Mouse (Mus musculus) lung, postnatal 10 days (tissue): ENCODE measurements around the gene Atp6v0e.

Source experiments
- DNase-seq: peaks from one replicate; pipeline ENCODE4 v3.0.0; 2021

Gene Atp6v0e

GRCm38 (mm10) chr17:26724790-26725189 lies 61.8 kb downstream of the Atp6v0e start:
- DNase-seq: no peak

DNA sequence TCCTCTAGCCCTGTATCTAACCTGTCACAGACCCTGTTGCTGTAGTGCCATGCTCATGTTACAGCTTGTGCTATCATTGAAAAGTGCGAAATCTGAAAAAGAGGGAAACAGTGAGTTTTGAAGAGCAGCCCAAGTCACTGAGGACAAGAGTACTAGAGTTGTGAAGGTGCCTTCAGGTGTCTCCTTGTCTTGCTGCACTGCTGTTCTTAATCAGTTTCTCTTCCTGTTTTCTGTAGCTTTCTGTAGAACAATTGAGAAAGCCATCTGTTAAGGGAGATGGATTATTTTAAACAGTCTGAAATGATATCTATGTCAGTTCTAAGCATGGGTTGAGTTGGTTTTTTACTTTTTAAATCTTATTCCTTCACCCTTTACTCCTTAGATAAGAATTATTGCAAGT lies 63.6 kb downstream of the Atp6v0e start:
- DNase-seq: no peak

DNA sequence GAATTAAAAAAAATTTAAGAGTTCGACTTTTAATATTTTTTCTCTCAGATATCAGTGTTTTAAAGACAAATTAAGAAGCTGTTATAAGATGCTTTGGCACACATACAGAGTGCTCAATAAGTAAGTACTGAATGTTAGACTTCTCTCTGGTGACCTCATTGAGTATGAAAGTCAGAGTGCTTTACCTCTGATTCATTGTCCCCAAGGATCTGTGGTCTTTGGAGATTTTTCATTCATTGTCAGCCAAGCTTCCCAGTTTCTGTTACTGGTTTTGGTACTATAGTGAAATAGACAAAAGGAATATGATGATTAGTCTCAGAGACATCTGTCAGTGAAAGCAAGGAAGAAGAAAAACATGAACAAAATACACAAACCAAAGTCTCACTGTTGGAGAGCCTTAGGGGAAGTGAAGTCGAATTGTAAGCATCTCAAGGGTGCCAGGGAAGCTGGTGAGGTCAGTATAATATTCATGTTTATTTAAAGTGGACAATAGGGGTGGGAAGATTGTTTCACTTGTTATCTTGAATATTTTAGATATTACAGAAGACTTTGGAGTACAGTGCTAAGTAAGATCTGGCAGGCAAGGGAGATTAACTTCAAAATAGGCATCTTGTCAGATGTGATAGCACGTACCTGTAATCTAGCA lies 64.2 kb downstream of the Atp6v0e start:
- DNase-seq: no peak

- no peak for DNase-seq
Observed at GRCm38 (mm10) chr17:26742581-26742980, 79.5 kb downstream of the Atp6v0e start.

GRCm38 (mm10) chr17:26743294-26743693 lies 80.3 kb downstream of the Atp6v0e start:
- DNase-seq: no peak
